Mouse (Mus musculus): ENCODE measurements around the gene Drc1. TPM values are rescaled to one million over a fixed set of nuclear protein-coding genes. Genes with fewer than 3 reads are reported as not detected.

Gene Drc1
- 0.67 and 0.73 TPM in 2 replicates for polyA plus RNA-seq (2012; rRNA removed)
- 0.98 and 1.4 TPM in 2 replicates for polyA plus RNA-seq (2014; fragmentation: Nextera tagmentation; extraction: Ambion mirVana)

DNA sequence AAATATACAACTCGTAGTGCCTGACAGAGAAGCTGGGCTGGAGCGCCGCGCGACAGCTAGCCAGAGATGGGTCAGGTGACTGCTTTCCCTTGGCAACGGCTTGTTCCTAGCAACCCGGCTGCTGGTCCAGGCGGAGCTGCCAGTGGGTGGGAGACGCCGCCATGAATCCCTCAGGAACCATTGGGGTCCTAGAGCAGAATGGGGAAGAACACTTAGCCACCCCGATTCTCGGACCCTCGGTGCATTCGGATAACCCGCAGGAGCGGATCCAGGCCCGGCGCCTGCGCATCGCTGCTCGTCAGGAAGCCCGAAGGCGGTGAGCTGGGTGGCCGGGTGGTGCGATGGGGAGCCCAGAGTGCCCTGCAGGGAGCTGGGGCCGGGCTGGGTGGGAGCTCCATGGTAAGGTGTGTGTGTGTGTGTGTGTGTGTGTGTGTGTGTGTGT, at the start of gene Drc1:
Gene Drc1, plus strand, starts transcription at position 98 of the 442 bp plus-strand sequence.
- TF ChIP-seq EP300 (IDR thresholded peaks at IDR 0.05; ENCODE audit: low read depth) (no peak), CTCF (IDR thresholded peaks at IDR 0.05; ENCODE audit: low read depth) (no peak)
- no peak within 1 kb of the TSS for H3K4me3 ChIP-seq (ENCODE audit: insufficient read depth in 1 of 2, low read depth in 2 of 2, low read length in 2 of 2)
- WGBS (ENCODE audit: insufficient replicate concordance), result 9% methylated on average over 26 of the region's 26 CpGs

DNA sequence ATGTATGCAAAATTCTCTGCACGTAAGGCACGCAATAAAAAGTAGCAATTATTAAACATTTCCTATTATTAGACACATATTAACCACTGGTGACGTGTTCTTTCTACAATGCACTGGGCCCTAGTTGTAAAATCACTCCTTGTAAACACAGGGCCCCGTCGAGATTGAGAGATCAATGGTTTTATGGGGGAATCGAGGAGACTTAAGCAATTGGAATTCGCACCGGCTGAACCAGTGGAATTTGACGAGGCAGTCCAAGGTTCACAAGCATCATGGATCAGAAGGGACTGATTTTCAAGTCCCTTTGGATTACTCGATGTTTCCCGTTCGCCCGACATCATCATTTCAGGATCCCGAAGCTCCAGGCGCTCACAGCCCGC, 49.3 kb upstream of the Drc1 start:
- Histone ChIP-seq H3K4me3 (ENCODE audit: insufficient read depth in 1 of 2, low read depth in 2 of 2, low read length in 2 of 2) (peak overlapping the region; percentile 69 to 82), H3K4me2 (ENCODE audit: low read depth) (peak overlapping the region; percentile 79), H3K36me3 (replicated peaks; ENCODE audit: control insufficient read depth, insufficient read depth, low read depth) (no peaks in the 10 kb centered on the region), H3K9me3 (ENCODE audit: control insufficient read depth, low read length) (no peaks in the 10 kb centered on the region), H3K9ac (replicated peaks) (peak overlapping the region; percentile 77), H3K4me1 (replicated peaks; ENCODE audit: control insufficient read depth in 2 of 2, insufficient read depth in 2 of 2, low read length in 1 of 2) (peaks cover 21 to 24% of the 10 kb centered on the region in 2 experiments), H3K27me3 (ENCODE audit: control insufficient read depth, insufficient read depth, low read length) (no peaks in the 10 kb centered on the region), H3K27ac (peak overlapping the region; percentile 42)
- no peak for ATAC-seq (ENCODE audit: insufficient read depth)
- 40% methylated on average over 16 of the region's 16 CpGs for WGBS (ENCODE audit: insufficient replicate concordance)
- DNase-seq (ENCODE audit: low read depth in 3 of 3, low spot score in 3 of 3), result no peak
- TF ChIP-seq CTCF (IDR thresholded peaks at IDR 0.05; ENCODE audit: low read depth) (no peak), EP300 (IDR thresholded peaks at IDR 0.05; ENCODE audit: low read depth) (no peak)

More for the DNA sequence above, at the start of gene Drc1:
- Histone ChIP-seq H3K27me3 (ENCODE audit: control insufficient read depth, insufficient read depth, low read length) (peaks cover 11% of the 10 kb centered on the region), H3K4me2 (ENCODE audit: low read depth) (no peak within 1 kb of the TSS; the same call in 1 of the 2 replicates), H3K9ac (replicated peaks) (no peak within 1 kb of the TSS), H3K27ac (no peak within 1 kb of the TSS), H3K4me1 (replicated peaks; ENCODE audit: control insufficient read depth in 2 of 2, insufficient read depth in 2 of 2, low read length in 1 of 2) (no peaks in the 10 kb centered on the region; a peak in 1 of 4 replicates), H3K36me3 (replicated peaks; ENCODE audit: control insufficient read depth, insufficient read depth, low read depth) (no peaks in the 10 kb centered on the region), H3K9me3 (ENCODE audit: control insufficient read depth, low read length) (no peaks in the 10 kb centered on the region)
- ATAC-seq (ENCODE audit: insufficient read depth), result no peak
- no peak for DNase-seq (ENCODE audit: low read depth in 3 of 3, low spot score in 3 of 3)

DNA sequence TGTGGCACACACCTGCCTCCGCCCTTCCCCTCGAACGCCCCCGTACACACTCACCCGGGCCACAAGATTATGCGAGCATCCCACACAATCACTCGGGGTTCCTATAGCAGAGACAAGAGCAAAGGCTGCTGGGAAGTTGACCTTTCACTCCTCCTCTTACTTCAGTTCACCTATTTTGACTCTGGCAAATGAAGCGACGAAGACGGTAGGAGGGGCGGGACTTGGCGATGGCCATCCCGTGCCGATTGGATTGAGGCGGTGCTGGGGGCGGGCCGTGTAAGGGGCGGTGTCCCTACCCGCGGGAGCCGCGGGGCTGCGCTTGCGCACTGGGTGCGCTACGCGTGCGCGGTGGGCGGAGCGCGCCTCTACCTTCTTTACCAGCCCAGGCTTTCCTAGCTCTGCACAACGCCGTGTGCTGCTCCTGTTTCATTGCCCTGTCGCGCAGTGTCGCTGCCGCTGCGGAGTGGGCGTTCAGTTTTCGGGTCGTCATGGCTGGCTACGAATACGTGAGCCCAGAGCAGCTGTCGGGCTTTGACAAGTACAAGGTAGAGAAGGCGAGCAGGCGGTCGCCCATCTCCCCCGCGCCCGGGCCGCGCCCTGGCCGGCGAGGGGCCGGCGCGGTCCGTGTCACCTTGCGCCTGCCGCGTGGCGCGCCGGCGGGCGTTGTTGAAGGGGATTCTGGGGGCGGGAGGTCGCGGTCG, 48.8 kb upstream of the Drc1 start, which contains the start of gene Selenoi:
Gene Selenoi, plus strand, starts transcription at position 311 of the 701 bp plus-strand sequence.
- H3K27ac ChIP-seq, result peak within 1 kb of the TSS; percentile 55
- peak within 1 kb of the TSS; percentile 91 for H3K4me2 ChIP-seq (ENCODE audit: low read depth)
- WGBS (ENCODE audit: insufficient replicate concordance), result 3% methylated on average over 64 of the region's 71 CpGs
- ATAC-seq (ENCODE audit: insufficient read depth), result peak; percentile 98
- no peaks in the 10 kb centered on the region for H3K9me3 ChIP-seq (ENCODE audit: control insufficient read depth, low read length)
- TF ChIP-seq CTCF (IDR thresholded peaks at IDR 0.05; ENCODE audit: low read depth) (0 out of 2 replicates have a peak, but pooled peaks have one; percentile 6), EP300 (IDR thresholded peaks at IDR 0.05; ENCODE audit: low read depth) (no peak)
- H3K9ac ChIP-seq (replicated peaks), result peak within 1 kb of the TSS; percentile 77
- peak; percentile 96 to 97 (median 97) for DNase-seq (ENCODE audit: low read depth in 3 of 3, low spot score in 3 of 3)
- H3K27me3 ChIP-seq (ENCODE audit: control insufficient read depth, insufficient read depth, low read length), result no peaks in the 10 kb centered on the region
- H3K4me3 ChIP-seq (ENCODE audit: insufficient read depth in 1 of 2, low read depth in 2 of 2, low read length in 2 of 2), result peak within 1 kb of the TSS; percentile 69 to 82
- H3K4me1 ChIP-seq (replicated peaks; ENCODE audit: control insufficient read depth in 2 of 2, insufficient read depth in 2 of 2, low read length in 1 of 2), result peaks cover 21 to 24% of the 10 kb centered on the region in 2 experiments
- no peaks in the 10 kb centered on the region for H3K36me3 ChIP-seq (replicated peaks; ENCODE audit: control insufficient read depth, insufficient read depth, low read depth)

DNA sequence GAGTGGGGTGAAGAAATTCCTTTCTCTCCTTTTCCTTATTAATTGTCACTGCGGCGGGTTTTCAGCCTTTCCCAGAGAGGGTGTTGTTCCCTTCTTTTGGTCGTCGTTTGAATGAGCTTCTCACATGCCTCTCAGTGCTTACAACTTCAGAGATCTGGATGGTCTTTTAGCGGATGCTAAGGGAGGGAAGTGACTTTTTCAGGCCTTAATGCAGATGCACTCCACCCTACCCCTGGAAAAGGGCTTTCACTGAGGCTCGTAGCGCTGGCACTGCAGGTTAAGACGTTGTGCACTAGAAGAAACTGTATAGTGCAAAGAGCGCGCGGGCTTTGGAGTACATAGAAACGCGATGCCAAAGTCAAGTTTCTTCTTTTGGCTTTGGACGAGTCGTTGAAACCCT, 48.1 kb upstream of the Drc1 start:
- Histone ChIP-seq H3K27ac (peak overlapping the region; percentile 55), H3K4me2 (ENCODE audit: low read depth) (peak overlapping the region; percentile 91), H3K36me3 (replicated peaks; ENCODE audit: control insufficient read depth, insufficient read depth, low read depth) (no peaks in the 10 kb centered on the region), H3K9ac (replicated peaks) (peak overlapping the region; percentile 77), H3K4me3 (ENCODE audit: insufficient read depth in 1 of 2, low read depth in 2 of 2, low read length in 2 of 2) (peak overlapping the region; percentile 69 to 78), H3K27me3 (ENCODE audit: control insufficient read depth, insufficient read depth, low read length) (no peaks in the 10 kb centered on the region), H3K9me3 (ENCODE audit: control insufficient read depth, low read length) (no peaks in the 10 kb centered on the region), H3K4me1 (replicated peaks; ENCODE audit: control insufficient read depth in 2 of 2, insufficient read depth in 2 of 2, low read length in 1 of 2) (peaks cover 21 to 24% of the 10 kb centered on the region in 2 experiments)
- TF ChIP-seq CTCF (IDR thresholded peaks at IDR 0.05; ENCODE audit: low read depth), result no peak
- TF ChIP-seq EP300 (IDR thresholded peaks at IDR 0.05; ENCODE audit: low read depth), result no peak
- no peak for ATAC-seq (ENCODE audit: insufficient read depth)
- WGBS (ENCODE audit: insufficient replicate concordance), result 2% methylated on average over 15 of the region's 15 CpGs
- DNase-seq (ENCODE audit: low read depth in 3 of 3, low spot score in 3 of 3), result peak in 2 of 3 experiments; percentile 24 to 33

DNA sequence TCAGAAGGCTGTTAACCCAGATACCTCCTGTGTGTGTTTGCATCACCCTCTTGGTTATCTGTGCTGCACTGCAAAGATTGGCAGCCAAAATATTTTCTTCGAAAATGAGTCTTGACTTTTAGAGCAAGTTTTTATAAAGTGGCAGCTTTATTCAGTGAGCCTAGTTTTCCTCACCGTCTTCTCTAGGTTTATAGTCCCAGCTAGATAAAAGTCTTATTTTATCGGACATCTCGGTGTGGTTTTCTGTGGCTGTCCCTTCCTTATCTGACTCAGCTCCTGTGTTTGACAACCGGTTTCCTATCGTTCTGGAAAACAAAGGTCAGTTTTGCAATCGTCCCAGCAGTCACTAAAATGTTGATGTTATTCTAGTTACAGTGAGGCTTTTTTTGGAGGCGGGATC, 47.2 kb upstream of the Drc1 start:
- H3K9ac ChIP-seq (replicated peaks), result peak overlapping the region; percentile 77
- WGBS (ENCODE audit: insufficient replicate concordance), result 5% methylated on average over 8 of the region's 8 CpGs
- no peak for ATAC-seq (ENCODE audit: insufficient read depth)

More for the DNA sequence above, 47.2 kb upstream of the Drc1 start:
- peak overlapping the region; percentile 55 for H3K27ac ChIP-seq
- no peaks in the 10 kb centered on the region for H3K27me3 ChIP-seq (ENCODE audit: control insufficient read depth, insufficient read depth, low read length)
- peaks cover 21 to 24% of the 10 kb centered on the region in 2 experiments for H3K4me1 ChIP-seq (replicated peaks; ENCODE audit: control insufficient read depth in 2 of 2, insufficient read depth in 2 of 2, low read length in 1 of 2)
- no peaks in the 10 kb centered on the region; the same call in 1 of the 2 replicates for H3K36me3 ChIP-seq (replicated peaks; ENCODE audit: control insufficient read depth, insufficient read depth, low read depth)
- H3K4me3 ChIP-seq (ENCODE audit: insufficient read depth in 1 of 2, low read depth in 2 of 2, low read length in 2 of 2), result peak overlapping the region; percentile 44 to 69
- no peaks in the 10 kb centered on the region for H3K9me3 ChIP-seq (ENCODE audit: control insufficient read depth, low read length)
- peak overlapping the region; percentile 91 for H3K4me2 ChIP-seq (ENCODE audit: low read depth)
- peak in 2 of 3 experiments; percentile 25 to 42 for DNase-seq (ENCODE audit: low read depth in 3 of 3, low spot score in 3 of 3)
- no peak for TF ChIP-seq EP300 (IDR thresholded peaks at IDR 0.05; ENCODE audit: low read depth)
- TF ChIP-seq CTCF (IDR thresholded peaks at IDR 0.05; ENCODE audit: low read depth), result no peak

Measured in liver, embryonic 14.5 days (tissue).